Mouse (Mus musculus): Measurements from ENCODE around the gene Spata13.

Gene Spata13

GRCm38 (mm10) chr14:60676625-60677314, 43.0 kb downstream of the Spata13 start:
- no peak for DNase-seq (ENCODE audit: low spot score)

DNA sequence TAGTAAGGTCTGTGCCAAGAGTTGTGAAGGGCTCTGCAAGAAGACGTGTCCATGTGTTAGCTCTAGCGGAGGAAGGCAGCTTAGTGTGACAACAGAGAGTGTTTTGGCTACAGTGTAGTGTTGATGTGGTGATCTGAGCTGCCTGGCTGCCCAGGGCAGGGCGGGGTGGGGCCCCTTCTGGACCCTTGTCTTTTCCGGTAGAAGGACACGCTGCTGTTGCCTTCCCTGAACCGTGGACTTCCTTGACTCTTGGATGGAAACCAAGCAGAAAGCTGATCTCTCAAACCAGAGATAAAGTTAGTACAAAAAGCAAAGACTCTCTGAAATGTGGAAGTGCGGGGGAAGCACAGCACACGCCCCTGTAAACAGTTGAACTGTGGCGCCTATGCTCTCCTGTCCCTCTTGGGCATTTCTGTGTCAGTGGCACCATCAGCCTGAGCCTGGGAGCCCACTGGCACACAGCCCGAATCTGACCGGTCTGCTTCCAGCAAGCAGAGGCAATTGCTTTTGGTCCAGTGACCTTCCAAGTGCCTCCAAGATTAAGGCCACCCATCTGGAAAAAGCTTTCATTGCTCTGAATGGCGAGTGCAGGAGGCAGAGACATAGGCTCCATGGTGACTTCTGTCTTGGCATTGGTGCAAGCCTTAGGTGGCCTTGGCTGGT, 48.7 kb downstream of the Spata13 start:
- peak; percentile 44 for DNase-seq (ENCODE audit: low spot score)

DNA sequence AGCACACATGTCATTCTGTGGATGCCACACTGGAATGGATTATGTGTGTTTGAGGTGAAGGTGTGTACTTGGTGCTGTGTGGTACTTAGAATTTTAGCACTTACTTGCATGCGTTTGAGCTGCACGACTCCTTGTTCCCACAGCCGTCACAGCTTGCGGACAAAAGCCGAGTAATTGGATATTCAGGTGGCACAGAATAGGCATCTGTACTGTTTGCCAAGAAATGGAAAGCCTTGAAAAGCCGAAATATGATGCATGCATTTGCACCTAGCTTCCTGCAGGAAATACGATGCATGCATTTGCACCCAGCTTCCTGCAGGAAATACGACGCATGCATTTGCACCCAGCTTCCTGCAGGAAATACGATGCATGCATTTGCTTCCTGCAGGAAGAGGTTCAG, 50.2 kb downstream of the Spata13 start:
- DNase-seq (ENCODE audit: low spot score), result no peak

DNA sequence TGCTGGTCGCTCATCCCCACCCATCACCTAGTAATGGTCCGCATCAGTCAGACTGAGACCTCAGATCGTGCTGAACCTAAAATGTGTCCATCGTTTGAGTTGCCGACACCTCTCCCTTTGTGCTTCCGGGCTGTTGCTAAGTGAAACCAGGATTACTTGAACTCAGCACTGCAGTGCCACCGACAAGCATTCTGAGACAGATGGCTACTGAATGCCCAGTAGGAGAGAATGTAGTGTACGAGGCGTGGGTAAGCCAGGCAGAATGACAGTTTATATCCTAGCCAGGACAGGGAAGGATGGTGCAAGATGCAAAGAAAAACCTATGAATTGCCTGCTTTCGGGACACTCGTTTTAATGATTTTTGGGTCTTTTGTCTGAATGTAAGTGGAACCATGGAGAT, 52.9 kb downstream of the Spata13 start:
- DNase-seq (ENCODE audit: low spot score), result no peak

DNA sequence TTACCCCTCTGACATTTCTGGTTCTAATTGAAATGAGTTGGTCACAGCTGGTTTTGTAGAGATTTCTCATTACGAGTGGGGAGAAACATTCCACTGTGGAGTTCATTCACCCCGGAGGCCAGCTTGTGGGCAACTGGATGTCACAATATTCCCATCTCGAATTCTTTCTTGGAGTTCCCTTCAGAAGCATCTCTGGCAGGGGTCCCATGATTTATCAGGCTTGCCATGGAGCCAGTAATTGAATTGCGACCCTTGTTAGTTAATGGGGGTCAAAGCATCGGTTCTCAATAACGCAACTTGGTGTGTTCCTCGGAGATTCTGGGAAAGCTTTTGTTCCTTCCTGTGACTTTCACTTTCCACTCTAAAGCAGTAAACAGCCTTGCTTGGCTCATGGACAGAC, 53.4 kb downstream of the Spata13 start:
- no peak for DNase-seq (ENCODE audit: low spot score)

- DNase-seq (ENCODE audit: low spot score), result peak; percentile 22
Measured at GRCm38 (mm10) chr14:60688509-60689205, 54.9 kb downstream of the Spata13 start.

- no peak for DNase-seq (ENCODE audit: low spot score)
Measured at GRCm38 (mm10) chr14:60689768-60690167, 56.0 kb downstream of the Spata13 start.

DNA sequence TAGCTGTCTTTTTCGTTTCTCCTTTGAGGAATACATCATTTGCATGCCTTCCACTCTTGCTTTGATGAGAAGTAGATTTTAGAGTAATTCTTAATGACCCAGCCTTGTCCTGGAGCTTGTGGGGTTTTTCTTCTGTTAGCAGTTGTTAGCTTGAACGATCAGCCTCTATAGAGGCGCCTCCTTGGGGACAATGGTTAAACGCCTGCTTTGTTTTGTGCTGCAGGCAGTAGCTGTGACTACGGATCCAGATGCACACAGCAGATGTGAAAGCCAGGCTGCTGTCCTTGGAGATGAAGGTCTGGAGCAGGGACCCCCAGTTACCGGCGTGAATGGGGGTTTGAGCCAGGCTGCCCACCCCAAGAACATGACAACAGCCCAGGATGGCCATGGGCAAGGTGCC, 56.8 kb downstream of the Spata13 start:
- no peak for DNase-seq (ENCODE audit: low spot score)

DNA sequence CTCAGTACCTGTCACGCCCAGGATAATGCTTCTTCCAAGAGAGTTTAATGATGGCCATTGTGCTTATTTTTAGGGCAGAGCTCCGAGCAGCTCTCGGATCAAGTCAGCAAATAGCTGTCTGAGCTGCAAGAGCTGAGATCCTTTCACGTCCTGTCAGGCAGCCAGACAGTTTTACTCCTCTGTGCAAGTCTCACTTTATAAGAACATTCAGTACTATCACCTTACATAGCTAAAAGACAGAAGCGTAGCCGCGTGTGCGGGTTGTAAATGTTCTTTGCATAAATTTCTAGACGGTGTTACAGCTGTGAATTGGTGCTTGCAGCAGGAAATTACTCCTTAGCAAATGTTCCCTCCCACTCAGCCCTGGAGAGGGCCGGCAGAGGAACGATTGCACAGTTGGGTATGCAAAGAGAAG, 59.3 kb downstream of the Spata13 start:
- no peak for DNase-seq (ENCODE audit: low spot score)

DNA sequence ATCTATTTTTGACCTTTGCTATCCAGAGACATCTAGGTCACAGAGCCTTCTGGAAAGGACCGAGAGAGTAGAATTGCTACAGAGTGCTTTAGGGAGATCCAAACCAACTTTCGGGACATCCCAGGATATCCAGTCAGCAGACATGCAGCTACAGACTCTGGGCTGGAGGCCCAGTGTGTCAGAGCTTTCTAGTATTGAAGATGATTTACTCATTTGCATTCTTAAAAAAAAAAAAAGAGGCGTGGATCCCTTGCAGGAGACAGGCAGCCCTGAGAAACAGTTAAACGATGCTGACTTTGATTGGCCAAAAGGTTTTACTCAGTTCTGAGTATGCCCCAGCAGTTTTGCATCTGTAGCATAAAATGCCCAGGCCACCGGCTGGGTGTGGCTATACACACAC, 59.9 kb downstream of the Spata13 start:
- peak; percentile 51 for DNase-seq (ENCODE audit: low spot score)

DNA sequence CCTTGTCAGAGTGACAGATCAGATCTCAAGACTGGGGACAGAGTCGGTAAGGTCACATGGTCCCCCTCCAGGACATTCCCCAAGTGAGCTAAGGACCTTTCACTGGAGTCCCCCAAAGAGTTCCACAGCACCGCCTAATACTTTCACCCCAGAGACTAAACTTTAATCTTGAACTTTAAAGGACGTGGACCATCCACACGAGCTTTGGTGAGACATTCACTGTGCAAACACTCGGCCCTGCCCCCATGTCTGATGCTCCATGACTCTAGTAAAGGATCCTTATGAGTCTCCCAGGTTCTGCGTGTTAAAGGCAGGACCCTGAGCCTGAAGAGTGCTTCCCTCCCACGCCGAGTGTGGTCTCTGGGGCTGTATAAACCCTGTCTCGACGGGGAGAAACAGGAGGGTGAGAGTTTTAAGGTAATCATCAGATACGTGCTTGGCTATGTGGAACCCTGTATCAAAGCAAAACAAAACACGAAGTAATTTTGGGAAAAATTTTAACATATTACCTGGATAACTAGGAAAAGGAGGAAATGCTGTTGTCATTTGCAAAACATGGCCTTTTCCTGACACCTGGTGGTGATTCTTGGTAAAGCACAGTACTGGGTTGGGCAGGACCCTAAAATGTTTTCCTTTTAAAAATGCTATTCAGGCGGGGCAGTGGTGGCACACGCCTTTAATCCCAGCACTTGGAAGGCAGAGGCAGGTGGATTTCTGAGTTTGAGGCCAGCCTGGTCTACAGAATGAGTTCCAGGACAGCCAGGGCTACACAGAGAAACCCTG, 60.6 kb downstream of the Spata13 start:
- DNase-seq (ENCODE audit: low spot score), result peak; percentile 60

DNA sequence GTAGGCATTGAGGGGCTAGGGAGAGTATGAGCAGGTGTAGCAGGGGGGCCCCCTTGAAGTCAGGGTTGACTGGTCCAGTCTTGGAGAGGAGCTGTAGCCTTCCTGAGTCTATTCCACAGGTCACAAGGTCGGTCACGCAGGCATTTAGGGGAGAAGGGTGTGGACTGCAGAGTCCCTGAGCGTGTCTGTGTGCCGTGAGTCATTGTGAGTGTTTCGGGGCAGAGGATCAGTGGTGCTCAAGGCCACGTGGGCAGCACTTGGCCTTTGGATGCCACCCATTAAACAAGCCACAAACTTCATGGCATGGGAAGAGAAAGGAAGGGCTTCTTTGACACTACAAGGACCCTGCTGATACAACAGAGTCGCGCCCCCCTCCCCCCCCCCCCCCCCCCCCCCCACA, 63.5 kb downstream of the Spata13 start:
- DNase-seq (ENCODE audit: low spot score), result no peak

GRCm38 (mm10) chr14:60698980-60699379, 65.2 kb downstream of the Spata13 start:
- no peak for DNase-seq (ENCODE audit: low spot score)

DNA sequence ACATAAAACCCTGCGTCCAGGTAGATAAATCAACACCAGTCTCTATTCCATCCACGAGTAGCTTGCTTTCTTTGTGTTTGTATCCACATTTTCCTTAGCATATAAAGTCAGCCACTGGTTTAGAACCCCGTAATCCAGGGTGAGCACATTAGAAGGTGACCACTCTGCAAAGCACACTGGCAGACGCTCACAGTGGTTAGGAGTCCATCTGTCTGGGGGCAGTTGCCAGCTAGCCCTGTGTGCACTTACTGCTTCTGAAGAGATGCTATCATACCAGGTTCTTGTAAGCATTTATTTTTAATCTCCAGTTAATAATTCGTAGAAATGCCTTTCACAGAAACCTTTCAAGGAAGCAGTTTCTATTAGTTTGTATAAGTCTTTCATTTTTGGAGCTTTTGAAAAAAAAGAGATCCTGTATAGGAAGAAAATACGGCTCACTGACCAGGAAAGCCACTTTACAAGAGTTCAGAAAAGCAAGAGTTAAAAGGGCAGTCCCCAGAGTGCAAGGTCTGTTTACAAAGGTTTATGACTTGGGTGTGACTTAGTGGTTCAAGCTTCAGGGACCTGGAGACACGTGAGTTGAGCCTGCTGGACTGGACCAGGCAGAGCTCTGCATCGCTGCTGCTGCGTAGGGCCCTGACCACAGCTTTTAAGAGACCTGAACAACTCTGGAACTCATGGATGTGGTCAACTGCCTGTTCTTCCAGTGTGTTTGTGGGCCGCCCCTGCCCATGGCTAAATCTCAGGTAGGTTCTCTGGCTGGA, 68.8 kb downstream of the Spata13 start:
- DNase-seq (ENCODE audit: low spot score), result no peak

DNA sequence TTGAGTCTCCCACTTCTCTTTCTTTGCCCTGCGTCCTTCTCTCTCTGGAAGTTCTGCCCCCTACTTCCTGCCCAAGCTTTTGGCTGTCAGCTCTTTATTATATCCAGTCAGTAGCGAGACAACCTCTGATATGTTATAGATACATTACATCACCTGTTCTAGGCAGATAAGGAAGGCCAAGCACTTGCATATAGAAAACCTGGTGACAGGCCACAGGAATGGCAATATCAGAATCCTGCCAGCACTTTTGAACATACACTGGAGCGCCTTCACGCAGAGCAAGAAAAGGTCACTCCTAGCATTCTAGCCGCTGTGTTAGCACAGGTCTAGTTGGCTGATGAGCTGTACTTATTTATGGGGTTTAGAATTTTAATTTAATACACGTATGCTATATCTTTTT, 70.7 kb downstream of the Spata13 start:
- no peak for DNase-seq (ENCODE audit: low spot score)

GRCm38 (mm10) chr14:60704961-60705360, 71.2 kb downstream of the Spata13 start:
- peak; percentile 32 for DNase-seq (ENCODE audit: low spot score)

- no peak for DNase-seq (ENCODE audit: low spot score)
Measured at GRCm38 (mm10) chr14:60709192-60709591, 75.4 kb downstream of the Spata13 start.

GRCm38 (mm10) chr14:60709749-60710148, 75.9 kb downstream of the Spata13 start:
- DNase-seq (ENCODE audit: low spot score), result no peak

- no peak for DNase-seq (ENCODE audit: low spot score)
Measured at GRCm38 (mm10) chr14:60711161-60711560, 77.4 kb downstream of the Spata13 start.

DNA sequence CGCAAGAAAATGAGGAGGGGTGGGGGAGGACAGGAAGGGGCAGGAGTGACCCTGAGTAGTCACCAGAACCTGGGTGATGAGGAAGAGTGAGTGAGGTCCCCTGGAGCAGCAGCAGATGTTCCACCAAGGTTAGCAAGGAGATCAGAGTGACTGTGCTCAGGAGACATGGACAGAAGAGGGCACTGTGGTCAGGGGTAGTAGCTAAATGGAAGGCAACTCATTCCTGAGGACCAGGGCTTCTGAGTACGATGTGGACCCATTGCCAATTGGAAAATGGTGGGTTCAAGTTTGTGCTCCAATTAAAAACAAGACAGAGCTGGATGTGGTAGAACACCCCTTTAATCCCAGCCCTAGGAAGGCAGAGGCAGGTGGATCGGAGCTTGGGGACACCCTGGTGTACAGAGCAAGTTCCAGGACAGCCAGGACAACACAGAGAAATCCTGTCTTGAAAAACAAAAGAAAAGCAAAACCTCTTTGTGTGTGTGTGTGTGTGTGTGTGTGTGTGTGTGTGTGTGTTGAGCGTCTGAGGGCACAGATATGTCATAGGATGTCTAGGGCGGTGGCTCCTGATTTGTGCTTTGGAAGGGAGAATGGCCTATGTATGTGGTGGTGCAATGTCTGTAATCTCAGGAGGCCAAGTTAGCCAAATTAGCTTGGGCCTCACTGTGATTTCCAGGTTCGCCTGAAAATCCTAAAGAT, 77.9 kb downstream of the Spata13 start:
- no peak for DNase-seq (ENCODE audit: low spot score)

DNA sequence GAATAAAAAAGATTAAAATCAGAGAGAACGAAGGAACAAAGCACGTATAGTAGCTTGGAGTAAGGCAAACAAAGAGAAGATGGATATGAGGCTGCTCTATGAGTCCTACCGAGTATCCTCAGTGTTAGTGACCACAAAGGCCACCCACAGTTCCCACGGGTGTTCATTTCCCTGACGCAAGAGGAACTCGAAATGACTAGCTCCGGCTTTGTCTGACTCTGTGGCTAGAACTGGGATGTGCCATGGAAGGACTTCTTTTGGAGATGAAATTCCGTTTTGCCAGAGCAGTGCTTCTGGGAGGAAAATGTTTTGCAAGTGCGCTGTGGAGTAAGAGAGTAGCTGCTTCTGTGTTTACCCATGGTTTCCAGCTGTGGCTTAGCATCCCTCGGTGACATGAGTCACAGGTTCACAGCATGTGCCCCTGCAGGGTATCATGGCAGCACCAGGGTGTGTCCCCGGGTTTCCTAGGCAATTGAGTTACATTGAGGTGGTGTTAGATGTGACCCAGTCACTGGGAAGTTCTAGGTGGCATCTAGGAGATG, 78.6 kb downstream of the Spata13 start:
- DNase-seq (ENCODE audit: low spot score), result no peak
